Mouse (Mus musculus) regulatory T cell (primary cell): ENCODE measurements at regions not wholly inside any gene's neighbourhood (a gene's known extent, or its start where the extent isn't known, plus 50 kb on each side); places are given as distances from the start of the nearest gene placed in this dataset.
"Not testable (repeated sequence)": the region's sequence is repeated elsewhere in the genome, so short reads cannot be mapped to it uniquely, and the experiment has no call there.

Experiments used
- in situ Hi-C: fragments of 300-600 bp; cut with MboI, MseI; formaldehyde crosslinking; loops from one replicate; pipeline ENCODE4 v1.15.1; 2025; ENCODE audit warnings: high pct_unique_total_duplicates

DNA sequence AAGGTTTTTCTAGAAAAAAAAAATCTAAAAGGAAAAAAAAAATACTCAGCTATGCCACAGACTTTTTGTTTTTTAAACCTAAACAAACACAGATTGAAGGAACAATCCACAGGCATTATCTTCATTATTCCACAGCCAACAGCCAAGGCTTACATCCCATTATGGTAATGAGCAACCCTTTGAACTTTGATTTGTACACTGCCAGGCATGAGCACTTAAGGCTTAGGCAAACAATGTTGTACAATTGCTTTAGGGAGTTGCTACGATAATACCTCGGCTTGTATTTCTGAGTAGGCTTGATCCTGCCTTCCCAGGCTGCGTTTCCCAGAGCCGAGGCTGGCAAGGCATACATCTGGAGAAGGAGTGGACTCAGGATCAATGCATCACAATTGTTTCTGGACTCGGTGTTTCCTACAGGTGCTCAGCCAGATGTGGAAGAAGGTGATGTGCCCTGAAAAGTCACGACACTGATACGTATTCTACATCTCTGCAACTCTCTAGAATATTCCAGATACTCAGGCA lies 409.0 kb upstream of the Igfbp7 start:
- in situ Hi-C loops: no loop called here

DNA sequence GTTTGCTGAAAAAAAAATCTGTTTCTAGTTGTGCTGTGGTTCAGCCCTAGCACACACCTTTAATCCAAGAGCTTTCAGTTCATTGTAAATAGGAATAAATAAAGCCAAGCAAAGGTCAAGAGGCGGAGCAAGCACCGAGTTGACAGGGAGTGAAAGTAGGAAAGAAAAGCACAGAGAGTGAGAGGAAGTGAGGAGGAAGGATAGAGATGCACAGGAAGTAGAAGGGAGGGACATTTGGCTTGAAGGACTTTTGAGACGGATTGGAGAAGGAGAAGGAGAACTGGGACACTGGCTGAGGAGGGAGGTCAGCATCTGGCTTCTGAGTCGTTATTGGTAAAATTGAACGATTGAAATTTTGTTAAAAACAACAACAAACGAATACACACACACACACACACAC lies 402.0 kb upstream of the Igfbp7 start:
- in situ Hi-C loops: no loop called here

GRCm38 (mm10) chr5:77807726-77808125 lies 399.9 kb upstream of the Igfbp7 start:
- in situ Hi-C loops: no loop called here

GRCm38 (mm10) chr5:77806334-77807157 lies 398.7 kb upstream of the Igfbp7 start:
- in situ Hi-C loops: no loop called here

DNA sequence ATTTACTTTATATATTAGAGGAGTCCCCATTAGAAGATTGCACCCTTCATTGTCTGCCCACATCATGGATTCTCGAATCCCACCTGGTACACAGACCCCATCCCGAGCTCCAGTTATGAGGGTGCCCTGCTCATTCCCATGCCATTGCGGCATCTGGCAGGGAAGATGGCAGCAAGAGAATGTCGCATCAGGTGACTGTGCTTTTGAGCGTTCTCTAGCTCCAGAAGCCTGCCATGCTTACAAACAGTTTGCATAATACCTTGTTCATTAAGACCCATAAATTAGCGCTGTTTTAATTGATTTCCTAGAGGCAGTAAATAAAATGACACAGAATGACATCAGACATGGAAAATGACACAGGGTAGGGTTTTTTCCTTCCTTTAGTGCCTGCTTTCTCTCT lies 398.0 kb upstream of the Igfbp7 start:
- in situ Hi-C loops: no loop called here

DNA sequence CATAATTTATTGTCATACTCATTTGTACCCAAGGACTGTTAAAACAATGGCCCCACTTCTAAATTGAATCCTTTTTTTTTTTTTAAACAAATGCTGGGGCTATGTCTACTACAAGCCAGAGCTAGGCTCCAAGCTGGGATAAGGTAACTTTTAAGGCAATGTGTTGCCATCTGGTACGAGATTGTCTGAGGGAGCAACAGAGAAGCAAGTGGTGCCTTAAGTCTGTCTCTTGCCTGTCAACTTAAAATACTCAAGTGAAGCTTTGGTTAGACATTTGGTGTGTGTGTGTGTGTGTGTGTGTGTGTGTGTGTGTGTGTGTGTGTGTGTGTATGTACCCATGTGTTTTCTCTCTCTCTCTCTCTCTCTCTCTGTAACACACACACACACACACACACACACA lies 397.5 kb upstream of the Igfbp7 start:
- in situ Hi-C loops: no loop called here

- in situ Hi-C loops: no loop called here
Measured at GRCm38 (mm10) chr5:77804113-77804512, 396.3 kb upstream of the Igfbp7 start.

- in situ Hi-C loops: no loop called here
Measured at GRCm38 (mm10) chr5:77803562-77803961, 395.7 kb upstream of the Igfbp7 start.

- in situ Hi-C loops: no loop called here
Measured at GRCm38 (mm10) chr5:77796960-77797359, 389.1 kb upstream of the Igfbp7 start.

GRCm38 (mm10) chr5:77795766-77796165 lies 387.9 kb upstream of the Igfbp7 start:
- in situ Hi-C loops: no loop called here

DNA sequence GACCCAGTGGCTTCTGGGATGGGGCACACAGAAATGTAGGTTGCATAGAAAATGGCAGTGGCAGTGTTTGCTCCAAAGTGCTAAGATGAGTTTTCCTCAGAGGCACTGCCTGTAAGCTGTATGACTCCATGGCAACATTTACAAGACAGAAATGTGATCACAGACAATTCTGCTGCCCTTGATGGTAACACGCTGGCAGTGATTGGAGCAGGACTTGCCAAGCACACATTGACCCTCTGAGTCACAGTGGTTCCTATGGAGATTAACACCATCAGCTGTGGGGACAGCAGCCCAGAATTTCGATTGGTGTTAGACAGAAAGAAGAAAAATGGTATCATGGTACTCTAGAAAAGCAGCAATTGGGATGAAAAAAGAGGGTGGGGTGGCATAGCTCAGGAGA lies 376.1 kb upstream of the Igfbp7 start:
- in situ Hi-C loops: no loop called here

- in situ Hi-C loops: no loop called here
Measured at GRCm38 (mm10) chr5:77762426-77763042, 354.7 kb upstream of the Igfbp7 start.

DNA sequence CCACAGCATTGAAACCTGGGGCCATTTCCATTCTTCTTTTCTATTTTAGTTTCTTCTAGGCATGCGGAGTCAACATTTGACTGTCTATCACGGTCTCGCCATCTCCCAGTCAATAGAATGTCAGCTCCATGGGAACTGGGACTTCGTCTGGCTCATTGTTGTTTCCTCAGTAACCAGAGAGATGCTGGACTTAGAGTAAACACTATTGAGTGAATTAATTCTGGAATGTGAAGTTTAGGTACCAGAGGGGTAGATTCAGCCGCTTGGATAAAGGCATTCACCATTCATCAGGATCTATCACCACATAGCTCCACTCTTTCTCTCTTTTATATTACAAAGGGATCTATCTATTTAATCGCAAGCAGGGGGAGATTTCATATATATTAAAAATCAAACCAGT lies 354.2 kb upstream of the Igfbp7 start:
- in situ Hi-C loops: no loop called here

GRCm38 (mm10) chr5:77748933-77749332 lies 341.1 kb upstream of the Igfbp7 start:
- in situ Hi-C loops: no loop called here

- in situ Hi-C loops: no loop called here
Measured at GRCm38 (mm10) chr5:77746604-77747003, 338.8 kb upstream of the Igfbp7 start.

GRCm38 (mm10) chr5:77743467-77743866 lies 335.6 kb upstream of the Igfbp7 start:
- in situ Hi-C loops: no loop called here

DNA sequence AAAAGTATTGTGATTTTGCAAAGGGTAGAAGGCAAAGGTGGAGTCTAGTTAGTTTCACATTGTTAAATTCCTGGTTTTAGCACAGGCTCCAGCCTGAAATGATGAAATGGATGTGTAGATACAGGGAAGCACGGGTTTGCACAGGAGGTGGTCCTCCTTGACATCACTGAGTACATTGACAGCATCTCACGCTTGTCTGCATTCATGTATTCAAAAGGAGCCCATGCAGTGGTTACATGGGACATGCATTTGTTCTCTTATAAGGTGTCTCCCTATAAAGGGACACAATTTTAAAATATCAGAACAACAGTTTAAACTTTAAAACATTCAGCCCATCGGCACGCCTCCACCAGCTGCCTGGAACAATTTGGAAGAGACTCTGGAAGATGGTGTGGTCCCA lies 322.4 kb upstream of the Igfbp7 start:
- in situ Hi-C loops: not testable (repeated sequence)

DNA sequence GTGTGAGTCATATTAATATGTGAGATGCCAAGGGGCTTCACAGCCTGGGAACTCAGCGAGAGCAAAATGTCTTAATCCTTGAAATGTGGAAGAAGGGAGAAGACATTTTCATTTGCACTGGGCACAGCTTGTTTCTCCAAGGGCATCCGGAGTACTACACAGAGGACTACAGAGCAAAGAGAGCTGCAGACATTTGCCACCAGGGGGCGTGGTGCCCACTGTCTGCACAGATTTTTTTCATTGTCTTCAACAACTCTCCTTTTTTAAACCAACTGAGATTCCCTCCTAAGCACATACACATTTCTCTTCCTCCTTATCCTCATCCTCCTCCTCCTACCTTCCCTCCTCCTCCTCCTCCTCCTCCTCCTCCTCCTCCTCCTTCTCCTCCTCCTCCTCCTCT lies 273.8 kb upstream of the Igfbp7 start:
- in situ Hi-C loops: loop anchor here (10.0 kb wide), 1 partner anchor 183 kb away; no protein-coding TSS in a partner anchor

DNA sequence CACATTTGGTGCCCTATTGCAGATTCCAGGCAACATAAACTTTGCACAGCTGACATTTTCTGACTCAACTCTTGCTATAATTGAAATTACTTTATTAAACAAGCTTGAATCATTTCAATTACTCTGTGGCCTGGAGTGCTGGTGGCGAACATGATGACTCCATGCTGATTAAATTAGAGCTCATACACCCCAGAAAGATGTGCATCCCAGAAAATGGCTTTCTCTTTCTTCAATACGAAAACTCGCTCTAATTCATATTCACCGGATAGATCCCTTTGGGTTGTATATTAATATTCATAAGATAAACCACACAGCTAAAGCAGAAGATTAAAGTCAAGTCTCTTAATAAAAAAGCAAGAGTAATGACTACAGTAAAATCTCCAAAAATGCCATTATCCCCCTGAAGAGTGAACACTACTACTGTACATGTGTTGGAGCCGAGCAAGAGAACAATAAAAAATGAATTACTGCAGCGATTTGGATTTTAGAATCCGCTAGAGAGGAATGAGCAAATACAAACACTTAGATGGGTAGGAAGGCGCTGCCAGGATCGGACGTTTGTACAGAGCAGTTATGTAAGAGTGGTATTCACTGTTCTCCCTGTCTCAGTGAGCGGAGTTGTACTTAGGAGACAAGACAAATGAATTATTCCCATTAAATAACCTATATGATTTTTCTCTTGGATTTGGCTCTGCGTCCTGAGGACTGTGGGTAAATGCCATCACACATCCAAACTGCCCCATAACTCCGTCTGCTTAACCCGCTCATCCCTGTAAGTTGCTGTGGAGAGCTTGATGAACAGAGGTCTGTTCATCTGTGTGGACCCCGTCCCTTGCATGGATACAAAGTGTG lies 264.5 kb upstream of the Igfbp7 start:
- in situ Hi-C loops: no loop called here

DNA sequence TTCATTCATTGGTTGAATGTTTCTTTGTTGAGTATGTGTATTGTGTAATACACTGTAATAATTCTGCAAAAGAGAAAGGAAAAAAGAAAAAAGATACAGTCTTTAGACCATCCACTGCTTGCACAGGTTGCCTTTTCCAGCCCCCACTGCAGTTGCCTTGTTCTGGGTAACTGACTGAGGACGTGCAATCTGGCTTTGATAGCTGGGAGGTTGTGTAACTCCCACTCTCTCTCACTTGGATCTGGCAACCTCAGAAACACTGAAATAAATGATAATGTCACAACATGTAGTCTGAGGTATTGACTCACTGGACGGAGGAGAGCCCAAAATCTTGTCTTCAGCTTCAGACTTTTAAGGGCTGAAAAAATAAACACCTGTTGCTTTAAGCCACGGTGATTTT lies 255.3 kb upstream of the Igfbp7 start:
- in situ Hi-C loops: no loop called here

DNA sequence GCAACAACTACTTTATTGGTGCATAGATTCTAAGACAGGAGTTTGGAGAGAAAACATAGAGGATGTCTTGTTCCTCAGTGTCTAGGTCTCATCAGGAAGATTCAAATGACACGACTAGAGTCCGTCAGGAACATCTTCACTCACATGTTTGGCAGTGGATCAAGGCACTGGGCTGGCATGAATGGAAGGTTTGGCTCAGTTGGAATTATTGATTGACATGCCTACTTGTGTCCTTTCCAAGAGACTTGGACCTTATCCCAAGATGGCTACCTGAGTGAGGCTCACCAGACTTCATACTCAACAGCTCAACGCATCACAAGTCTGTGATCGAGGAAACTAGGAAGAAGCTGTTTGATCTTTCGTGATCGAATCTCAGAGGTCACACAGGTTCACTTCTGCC lies 251.2 kb upstream of the Igfbp7 start:
- in situ Hi-C loops: no loop called here

DNA sequence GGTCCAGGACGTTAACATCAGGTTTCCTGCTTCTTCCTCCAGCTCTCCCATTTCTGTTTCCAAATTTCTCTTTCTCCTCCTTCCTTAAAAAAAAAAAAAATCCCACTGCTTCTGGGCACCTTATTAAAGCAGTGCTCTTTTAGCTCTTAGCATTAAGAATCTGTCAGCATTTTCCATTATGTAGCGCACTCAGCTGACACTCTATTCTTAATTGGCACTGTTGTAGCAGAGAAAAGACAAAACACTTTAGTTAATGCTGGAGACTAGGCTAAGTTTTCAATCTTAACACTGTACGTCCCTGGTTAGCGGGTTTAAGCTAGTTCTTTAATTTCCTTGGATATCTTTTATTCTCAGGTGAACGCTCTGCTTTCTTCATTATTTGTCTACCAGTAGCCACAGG lies 236.8 kb upstream of the Igfbp7 start:
- in situ Hi-C loops: no loop called here
